Mouse (Mus musculus) kidney, postnatal 36 days (tissue): ENCODE measurements at regions not wholly inside any gene's neighbourhood (a gene's known extent, or its start where the extent isn't known, plus 50 kb on each side); places are given as distances from the start of the nearest gene placed in this dataset.
A peak's percentile ranks its signal among the peaks of the same experiment; 100 is the strongest.

Source experiments
- DNase-seq, 2 experiments: peaks; one replicate each; pipeline ENCODE4 v3.0.0; 2021 to 2022; ENCODE audit warnings: mixed read lengths in 2 of 2

DNA sequence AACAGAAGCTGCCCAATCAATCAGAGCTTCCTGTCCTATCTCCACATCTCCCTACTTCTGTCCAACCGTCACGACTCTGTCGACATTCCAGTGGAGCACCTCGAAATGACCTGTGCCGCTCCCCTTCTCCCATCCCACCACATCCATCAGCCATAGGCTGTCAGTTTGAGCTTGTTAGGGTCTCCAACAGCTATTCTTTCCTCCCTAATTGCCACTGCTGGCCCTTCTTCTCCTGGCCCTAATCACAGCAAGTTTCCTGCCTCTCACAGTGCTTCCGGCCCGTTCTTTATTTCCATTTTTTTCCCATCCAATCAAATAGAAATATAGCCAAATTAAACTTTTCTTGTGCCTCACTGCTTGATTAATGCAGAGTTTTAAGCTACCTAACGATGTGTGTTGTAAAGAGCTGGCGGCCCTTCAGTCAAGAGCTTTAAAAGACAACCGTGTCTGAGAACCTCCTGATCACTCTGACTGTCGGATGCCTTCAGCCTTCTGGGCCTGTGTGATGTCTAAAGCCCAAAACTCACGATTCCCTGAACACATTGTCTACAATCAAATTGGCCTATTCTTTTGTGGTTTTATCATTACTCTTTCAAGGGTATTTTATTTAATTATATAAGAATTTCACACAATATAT, 270.3 kb downstream of the Tgfb2 start:
- no peak for DNase-seq

DNA sequence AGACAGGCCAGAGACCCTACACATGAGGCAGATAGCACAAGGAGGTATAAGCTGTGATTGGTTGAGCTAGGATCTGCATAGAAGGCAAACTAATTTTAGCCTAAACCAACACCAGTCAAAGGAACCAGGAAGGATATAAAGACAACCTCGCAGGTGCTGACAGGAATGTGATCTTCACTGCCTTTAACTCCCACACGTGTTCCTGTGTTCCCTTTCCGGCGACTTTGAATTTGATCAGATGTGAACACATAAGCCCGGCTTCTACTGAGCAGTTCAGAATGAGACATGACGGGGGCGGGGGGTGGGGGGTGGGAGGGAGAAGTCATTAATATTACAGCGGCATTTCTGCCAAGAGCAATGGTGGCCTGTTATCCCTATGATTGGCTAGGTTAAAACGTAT, 271.0 kb downstream of the Tgfb2 start:
- DNase-seq: no peak

DNA sequence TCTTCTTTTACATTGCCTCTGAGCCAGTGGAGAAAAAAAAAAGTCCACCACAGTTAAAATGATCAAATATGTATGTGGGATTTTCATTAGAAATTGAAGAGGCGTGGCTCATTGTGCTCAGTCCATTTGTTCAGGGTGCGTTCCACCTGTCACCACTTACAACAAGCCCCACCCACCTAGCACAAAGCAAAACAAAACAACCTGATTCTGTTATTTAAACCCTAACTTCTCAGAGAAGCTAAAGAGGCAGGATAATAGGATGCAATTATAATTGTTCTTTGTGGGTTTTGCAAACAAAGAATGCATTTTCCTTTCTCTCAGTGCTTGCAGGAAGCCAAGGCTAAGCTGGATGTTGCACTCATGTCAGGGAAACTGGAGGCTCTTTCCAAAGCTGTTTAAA, 271.8 kb downstream of the Tgfb2 start:
- no peak for DNase-seq

DNA sequence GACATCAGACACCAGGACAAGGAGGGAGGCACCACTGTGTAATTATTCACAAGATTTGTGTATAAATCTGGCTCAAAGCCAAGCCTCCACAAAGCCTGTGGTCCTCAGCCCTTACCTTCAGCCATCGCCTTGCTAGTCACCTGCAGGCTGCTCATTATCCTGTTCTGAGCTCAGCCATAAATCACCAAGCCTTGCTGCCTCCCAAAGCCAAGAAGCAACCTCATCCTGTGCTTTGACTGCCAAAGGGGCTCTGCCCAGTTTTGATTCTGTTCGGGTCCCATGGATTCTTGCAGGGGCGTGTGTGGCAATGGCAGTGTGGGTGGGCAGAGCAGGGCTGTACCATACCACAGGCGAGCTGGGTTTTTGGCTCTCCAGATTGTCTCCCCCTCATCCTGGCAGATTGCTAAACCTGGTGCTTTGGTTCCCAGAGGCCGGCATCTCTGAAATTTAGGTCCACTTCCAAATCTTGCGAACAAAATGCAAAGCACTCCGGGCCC, 272.6 kb downstream of the Tgfb2 start:
- DNase-seq: no peak

DNA sequence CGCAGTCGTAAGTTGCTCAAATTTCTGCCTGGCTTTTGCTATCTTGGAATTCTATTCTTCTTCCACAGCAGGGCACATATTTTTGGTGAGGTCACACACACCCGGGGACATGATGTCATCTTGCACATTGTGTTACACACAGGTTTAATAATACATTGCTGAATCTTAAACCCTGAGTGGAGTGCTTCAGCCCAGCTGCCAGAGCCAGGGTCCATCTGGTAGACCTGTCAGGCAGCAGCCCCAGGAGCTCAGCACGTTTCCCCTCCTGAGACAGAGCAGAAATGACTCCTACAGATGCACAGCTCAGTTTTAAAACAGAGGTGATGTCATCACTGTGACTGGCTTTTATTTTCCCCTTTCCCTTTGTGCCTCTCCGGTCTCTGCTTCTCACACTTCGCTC, 280.4 kb downstream of the Tgfb2 start:
- no peak for DNase-seq

DNA sequence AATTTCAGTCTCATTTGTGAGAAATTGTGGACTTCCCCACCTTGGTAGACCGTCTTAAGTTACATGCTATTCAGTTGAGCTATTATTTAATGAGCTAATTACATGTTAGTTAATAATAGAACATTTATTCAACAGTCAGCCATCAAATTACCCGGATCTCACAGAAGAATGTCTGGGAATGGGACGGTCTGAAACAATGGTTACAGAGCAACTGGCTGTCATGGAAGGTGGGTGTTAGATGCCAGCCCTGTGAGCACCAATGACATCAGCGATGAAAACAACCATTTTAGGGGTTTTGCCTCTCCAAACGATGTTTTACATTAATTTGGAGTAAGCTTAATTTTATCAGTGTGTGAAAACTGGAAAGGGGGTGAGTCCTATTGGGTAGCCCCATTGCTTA, 281.7 kb downstream of the Tgfb2 start:
- no peak for DNase-seq

DNA sequence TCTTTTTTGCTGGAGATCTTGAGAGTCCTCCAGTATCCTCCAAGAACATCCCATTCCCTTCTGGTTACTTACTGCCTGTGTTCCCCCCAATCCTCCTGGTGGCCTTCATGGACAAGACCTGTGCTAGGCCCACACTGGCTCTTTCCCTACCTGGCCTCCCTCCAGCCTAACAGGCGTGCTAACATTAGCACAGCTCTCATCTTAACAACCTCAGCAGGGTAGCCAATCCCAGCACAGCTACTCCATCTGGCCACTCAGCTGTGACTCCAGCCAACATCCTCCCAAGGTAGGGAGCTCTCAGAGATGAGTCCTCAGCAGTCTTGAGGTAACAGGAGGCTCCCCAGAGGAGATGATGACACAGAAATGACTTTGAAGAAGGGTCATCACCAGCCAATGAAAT, 288.7 kb downstream of the Tgfb2 start:
- no peak for DNase-seq

DNA sequence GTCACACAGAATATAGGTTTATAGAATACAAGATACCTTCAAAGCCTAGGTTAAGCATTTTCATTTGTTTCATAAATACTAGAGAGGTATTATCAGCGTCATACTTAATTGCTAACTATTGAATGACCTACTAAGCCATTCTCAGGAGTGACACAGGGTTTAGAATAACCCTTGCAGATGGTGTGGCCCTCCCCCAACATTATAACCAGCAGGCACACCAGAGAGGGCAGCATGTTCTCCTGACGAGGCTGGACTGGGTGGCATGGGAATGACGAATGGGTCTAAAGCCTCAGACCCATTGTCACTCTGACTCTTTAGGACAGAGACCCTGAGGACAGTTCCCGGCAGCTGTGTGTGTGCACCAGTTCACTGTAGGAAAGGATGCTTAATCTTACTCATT, 290.5 kb downstream of the Tgfb2 start:
- no peak for DNase-seq

DNA sequence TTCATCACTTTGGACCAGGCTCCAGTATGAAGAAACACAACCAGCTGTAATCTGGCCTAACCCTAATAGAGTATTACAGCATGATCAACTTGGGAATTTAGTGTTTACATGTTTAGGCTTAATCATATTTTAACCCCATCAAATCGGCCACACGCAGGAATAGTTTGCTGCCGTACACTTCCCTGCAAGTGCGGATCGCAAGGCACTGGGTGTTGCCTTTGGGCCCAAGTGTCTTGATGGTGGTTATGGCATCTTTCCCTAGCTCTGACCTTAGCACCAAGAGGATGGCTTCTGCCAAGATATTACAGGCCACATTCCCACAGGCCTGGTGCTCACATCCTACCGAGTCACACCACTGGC, 291.9 kb downstream of the Tgfb2 start:
- DNase-seq: no peak

DNA sequence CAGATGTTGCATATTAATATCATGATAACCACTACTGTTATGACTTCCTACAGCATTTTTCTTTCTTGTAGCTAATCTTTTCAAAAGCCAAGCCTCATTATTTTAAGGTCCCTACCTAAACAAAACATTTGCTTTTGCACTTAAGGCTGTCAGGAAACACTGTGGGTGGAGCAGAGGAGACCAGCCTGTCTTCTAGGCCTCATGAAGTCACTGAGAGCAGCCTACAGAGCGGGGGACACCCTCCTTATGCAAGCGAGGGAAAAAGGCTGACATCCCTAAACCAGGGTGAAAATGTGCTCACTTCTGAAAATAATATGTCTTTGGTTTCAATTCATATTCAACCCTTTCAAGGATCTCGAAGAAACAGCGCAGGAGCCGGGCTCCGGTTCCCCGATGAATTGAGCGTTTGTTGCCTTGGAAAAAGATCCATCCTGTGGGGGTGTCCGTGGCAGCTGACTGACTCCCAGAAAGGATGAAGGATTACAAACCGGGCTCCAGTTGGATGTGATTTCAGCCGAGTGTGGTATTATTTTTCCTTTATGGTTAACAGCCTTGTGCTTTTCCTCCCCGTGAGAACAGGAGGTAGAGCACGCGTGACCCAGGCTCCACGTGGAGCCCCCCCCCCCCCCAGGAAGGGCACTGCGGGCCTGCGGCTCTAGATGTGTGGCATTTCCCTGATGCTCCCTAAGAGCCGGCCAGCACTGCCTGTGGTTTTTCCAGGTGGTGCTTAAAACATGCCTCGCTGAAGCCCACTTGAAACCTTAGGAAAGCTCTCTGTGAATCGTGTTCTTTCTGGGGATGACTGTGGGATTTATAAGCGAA, 292.5 kb downstream of the Tgfb2 start:
- no peak for DNase-seq

DNA sequence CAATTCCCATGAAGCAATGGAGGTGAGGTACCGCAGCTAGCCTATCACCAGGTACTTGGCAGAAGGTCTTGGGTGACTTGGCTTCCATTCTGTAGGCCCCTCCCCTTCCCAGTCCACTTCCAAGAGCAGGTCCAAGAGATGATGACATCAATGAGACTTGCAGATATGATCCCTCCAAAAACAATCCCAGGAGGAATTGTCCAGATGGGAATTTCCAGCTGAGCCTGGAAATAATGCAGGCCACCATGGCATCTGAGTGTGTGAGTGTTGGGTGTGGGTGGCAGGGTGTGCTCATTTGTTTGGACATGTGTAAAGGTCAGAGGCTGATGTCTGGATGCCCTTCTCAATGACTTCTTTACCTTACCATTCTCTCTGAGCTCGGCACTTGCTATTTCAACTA, 293.5 kb downstream of the Tgfb2 start:
- no peak for DNase-seq

DNA sequence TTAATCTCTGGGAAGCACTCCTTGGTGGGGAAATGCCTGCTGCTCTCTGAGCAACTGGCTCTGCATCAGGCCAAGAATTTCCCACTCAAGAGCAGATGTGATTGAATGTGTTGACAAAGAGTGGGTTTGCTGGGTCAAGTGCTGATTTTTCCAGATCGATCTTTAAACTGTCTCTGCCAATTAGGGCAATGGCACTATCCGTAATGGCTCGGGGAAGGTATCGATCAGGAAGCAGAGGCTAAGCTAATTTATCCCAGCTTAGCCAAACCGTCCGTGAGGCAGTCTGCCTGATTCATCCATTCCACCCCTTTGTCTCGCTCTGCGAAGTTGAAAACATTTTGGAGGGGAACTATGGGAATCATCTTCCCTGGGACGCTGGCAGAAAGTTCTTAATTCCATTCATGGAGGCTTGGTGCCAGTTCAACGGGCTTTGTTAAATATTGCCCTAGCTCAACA, 291.9 kb upstream of the Lyplal1 start:
- DNase-seq: no peak

DNA sequence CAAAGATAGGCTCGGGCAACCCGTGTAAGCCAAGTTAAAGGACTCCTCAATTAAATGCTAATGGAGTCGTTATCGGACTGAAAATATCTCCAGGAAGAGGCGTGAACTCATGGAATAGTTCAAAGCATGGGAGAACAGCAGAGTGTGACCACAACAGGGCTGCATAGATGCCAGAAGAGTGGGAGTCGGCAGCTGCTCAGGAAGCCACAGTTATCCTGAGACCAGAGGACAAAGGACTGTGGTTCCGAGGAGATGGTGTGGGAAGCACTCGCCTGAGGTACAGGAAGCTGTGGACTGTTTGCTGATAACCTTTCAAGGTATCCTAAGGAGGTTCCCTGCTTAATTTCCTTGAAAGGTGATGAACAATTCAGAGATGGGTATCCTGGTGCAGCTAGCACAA, 290.5 kb upstream of the Lyplal1 start:
- DNase-seq: no peak

DNA sequence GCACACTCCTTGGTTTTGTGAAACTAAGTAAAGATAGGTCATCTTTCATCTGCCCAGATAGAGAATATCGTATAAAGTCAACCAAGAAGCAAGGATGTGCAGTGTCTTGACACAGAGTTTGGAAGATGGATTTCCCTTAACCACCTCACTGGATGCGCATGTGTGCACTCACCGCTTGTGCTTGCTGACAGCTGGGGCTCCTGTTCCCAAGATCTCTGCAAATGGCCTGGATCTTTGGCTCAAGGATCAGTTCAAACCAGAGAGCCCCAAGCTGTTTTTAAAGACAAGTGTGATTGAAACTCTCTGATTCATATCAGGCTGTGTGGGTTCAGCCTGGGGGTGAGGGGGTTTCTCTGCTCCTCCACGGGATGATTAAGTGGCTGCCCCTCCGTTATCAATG, 288.6 kb upstream of the Lyplal1 start:
- DNase-seq: no peak

DNA sequence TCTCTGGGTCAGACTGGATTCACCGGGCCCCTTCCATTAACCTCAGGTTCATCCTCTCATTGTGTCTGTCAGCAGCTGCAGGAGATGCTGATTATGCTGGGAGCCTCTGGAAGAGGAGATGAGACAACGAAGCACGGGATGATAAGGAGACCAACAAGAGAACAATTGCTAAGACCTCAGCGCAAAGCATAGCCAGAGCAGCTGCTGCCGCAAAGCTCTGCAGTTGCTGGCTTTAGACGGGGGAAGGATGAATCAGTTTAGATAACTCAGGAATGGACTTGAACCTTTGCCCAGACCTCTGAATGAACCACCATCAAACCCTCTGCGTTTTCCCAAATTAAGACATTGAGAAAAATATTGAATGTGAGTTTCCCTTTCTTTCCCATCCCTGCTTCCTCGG, 282.7 kb upstream of the Lyplal1 start:
- peak in 1 of 2 experiments; percentile 2 for DNase-seq

DNA sequence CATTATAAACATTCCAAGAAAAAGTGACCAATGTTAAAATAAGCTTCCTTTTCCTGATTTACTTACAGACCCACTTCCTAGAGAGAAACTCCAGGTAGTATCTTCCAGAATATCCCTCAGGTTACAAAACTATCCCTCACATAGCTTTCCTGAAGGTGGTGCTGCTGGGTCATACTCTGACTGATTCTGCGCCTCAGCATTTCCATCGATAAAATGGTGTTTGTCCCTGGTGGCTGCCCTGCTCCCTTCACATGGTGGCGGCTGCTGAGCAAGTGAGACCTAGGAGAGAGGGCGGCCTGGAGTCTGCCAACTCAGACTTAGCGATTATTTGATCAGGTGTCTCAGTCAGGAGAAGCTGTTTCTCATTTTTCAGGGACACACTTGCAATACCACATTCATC, 275.9 kb upstream of the Lyplal1 start:
- DNase-seq: peak; percentile 22 to 43

DNA sequence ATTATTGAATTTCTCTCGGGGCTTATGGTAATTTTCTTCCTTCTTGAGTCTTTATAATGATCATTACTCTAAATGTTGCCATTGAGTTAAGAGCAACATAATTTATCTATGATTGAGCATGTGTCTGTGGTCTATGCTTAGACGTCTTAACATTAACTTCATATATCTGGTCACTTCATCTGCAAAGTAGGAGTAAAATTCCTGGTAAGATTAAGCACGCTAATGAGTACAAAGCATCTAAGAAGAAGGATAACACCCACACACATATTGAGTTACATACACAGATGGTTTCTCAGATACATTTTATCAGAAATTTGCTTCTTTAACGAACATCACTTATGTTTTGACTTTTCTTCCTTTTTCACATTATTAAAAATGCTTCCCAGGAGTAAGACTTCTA, 267.3 kb upstream of the Lyplal1 start:
- no peak for DNase-seq

DNA sequence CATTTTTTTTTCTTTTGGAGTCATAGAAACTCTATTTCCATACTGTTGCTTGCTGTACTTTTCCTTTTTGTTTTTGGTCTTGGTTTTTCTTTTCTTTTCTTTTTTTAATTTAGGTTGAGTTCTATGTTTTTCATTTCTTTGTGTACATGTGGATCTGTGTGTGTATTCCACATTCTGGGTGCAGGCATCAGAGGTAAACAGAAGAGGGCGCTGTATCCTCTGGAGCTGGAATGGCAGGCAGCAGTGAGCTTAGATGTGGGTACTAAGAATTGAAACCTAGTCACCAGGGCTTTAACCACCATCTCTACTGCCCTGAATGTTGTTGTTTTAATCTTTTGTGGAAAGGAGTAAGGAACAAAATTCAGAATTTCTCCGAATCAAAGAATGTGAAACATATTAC, 266.3 kb upstream of the Lyplal1 start:
- no peak for DNase-seq

DNA sequence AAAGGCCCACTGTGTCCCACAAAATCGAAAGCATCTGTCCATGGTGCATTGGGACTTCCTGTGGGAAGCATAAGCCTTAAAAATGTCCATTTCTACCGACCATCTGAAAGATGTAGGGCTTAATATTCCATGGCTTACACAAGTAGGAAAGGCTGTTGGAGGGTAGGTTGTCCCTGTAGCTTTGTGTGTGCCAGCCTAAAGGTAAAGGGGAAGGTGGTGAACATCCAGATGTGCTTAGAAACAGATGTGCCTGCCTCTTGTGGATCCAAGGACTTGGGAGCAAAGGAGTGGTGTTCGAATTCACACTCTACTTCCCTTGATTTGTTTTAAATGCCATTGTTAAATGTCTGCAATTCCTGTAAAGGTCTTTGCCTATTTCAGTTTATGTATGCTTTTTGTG, 265.9 kb upstream of the Lyplal1 start:
- no peak for DNase-seq

DNA sequence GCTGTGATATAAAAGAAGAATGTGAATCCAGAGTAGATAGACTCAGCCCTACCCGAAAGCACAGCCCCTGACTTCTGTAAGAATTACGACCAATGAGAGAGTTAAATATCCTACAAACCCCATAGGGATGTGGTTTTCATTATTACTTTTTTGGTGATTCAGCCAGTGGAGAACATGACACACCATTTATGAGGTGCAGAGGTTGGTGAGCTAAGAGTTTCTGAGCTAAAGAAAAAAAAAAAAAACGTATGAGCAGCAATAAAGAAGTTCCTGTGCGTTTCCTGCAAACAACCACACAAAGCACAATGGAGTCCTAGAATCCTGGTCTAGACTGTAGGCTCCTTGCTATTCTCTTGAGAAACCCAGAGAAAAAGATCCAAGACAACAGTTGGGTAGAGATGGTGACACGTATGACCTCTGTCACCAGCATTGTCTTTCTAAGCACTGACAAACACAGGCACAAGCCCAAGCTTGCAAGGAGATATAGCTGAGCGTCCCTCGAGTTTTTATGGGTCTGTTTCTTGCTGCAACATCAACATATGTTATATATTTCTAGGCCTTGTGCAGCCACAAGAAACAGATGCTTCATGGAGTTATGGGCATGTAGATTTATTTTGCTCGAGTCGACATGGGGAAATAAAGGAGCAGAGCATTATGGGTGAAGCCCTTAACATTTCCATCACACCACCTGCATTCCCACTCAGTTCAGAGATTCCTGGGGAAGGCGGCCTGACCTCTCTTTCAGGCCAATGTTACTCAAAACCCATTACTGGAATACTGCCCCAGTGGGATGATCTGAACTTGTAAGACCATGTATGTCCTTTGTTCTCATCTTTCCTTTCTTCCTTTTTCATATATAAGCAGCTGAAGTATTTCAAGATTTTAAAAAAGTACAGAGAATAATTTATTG, 263.1 kb upstream of the Lyplal1 start:
- DNase-seq: no peak

DNA sequence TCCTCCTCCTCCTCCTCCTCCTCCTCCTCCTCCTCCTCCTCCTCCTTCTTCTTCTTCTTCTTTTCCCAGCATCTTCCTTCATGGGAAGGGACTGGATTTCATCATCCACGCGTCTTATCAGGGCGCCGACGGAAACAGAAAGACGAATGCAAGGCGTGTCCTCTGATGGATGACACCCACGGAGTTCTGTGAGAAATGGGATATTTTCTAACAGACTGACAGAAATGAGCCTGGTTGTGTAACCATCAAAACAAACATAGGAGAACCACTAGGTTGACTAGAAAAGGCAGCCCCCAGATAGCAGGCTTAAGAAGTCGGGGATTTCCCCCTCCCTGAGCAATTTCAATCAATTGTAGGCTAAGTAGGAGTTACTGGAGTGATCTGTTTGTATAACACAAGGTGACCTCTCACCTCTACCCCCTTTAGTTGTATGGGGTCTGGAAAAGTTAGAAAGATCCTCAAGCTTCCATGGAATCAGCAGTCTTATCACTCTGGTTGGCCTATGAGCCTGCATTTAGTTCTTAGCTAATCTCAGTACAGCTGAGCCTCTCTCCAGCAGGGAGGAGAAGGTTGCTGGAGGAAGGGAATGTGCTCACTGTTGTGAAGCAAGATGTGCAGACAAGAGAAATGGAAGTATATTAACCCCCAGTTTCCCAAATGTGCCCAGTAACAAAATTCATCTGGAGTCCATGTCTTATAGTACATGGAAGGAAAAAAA, 260.0 kb upstream of the Lyplal1 start:
- no peak for DNase-seq

DNA sequence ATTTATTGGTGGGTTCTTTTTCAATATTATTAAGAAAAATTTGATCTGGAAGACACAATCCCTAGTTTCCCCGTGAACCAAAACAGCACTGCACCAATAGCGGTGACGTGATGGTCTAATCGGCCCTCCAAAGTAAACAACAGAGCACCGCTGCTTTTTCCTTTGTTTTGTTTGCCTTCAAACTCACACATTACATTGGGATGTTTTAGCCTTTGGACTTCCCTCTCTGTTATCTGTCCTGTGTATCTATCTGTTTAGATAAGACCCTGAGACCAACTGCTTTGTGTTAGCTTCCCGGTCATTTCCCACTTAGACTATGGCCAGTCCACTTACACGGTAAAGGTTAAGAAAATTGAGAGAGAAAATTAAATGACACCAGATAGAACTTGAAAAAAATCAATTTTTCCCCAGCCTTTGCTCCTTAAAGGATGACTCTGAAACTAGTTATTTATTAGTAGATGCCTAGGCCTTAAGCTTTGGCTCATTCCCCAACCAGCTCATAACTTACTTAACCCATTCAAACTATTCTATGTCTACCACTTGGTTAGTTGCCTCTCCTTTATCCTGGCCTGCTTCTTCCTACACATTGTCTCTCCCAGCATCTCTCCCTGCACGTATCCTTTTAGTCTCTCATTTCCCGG, 257.0 kb upstream of the Lyplal1 start:
- DNase-seq: no peak
